Mouse (Mus musculus) adipocyte (in vitro differentiated cells): Measurements from ENCODE around the gene Pirt.

Experiments used
- DNase-seq: peaks from one replicate; pipeline ENCODE4 v3.0.0-alpha.2; 2016; ENCODE audit warnings: low spot score

Gene Pirt

GRCm38 (mm10) chr11:66946521-66946920 is 34.7 kb downstream of the Pirt start:
- no peak for DNase-seq

GRCm38 (mm10) chr11:66946922-66947321 is 35.1 kb downstream of the Pirt start:
- DNase-seq: no peak

DNA sequence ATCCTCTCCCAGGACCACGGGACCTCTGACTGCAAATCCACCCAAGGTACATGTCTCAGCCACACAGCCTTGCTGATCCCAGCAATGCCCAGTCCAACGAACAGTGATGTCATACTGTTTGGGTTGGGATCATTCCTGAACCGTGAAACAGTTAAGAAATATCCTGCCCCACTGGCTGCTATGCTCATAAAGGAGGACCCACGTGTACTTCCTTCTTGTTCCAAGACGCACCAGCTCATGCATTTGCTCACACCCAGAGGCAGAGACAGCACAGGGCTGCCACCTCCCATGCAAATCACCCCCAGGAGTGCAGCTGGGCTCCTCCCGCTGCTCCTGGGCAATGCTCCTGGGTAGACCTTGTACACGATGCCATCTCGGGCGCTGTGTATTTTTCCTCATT is 44.5 kb downstream of the Pirt start, which contains the start of gene Tmem238l:
Gene Tmem238l, plus strand, starts transcription at position 336 of the 400 bp plus-strand sequence.
- DNase-seq: no peak

DNA sequence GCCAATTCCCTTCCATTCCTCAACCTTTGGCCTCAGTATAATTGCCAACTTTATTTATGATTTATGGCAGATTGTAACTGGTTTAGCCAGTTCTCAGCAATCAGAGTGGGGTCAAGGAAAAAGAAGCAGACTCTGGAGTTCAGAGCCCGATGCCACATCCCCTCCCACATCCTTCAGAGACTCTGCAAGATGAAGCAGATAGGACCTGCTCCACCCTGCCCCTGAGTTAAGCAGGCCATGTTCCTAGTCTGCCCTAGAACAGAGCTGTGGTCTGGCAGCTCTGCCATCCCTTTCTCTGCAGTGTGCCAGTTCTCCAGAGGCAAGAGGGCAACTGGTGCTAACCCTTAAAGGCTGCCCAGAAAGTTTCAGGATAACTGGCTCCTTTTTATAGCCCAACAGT is 49.0 kb downstream of the Pirt start:
- DNase-seq: peak; percentile 14

DNA sequence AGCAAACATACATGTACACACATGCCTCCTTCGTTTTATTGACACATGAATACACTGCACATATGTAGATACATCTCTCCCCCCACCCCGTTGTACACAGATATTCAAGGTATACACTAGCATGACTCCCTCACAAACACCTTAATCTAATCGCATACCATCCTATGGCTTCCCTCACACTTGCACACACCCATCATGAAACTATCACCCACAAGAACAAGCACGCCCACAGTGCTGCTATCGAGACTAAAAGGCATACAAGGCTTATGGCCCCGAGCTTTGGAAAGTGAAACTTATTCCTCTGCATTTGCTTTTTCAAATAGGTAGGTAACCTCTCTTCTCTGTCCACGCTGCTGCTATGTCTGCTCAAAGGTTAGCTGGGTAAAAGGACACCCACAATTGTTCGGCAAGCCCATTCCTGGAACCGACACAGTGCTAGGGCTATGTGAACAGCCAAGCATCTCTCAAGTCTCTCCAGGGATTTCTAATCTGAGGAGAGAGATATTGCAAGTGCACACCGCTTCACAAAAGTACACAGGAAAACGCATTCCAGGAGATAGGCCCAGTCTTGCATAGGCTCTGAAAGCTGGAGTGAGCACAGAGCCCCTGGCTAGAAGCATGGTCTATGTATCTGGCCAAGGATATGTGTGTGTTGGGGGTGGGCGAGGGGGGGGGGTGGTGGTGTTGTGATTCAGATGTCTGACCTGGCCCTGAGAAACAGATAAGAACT is 49.8 kb downstream of the Pirt start:
- no peak for DNase-seq

DNA sequence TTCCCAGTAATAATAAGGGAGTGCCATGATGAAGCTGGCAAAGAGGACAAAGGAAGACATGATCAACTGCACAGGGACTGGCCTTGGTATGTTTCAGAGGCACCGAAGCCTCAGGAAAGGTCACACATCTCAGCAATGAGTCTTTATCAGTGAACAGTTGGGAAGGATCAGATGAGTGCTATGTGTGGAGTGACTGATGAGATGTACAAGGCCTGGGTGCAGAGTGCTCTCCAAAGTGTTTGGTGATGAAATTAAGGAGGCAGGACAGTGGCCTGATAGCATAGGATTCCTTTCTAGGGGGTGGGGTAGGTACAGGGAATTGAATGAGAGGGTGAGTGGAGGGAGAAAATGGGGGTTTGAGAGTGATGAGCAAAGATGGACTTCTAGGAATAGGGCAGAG is 51.7 kb downstream of the Pirt start:
- DNase-seq: no peak

- no peak for DNase-seq
Measured at GRCm38 (mm10) chr11:66966500-66967116, 54.8 kb downstream of the Pirt start.

- no peak for DNase-seq
Measured at GRCm38 (mm10) chr11:66968575-66968974, 56.8 kb downstream of the Pirt start.

- DNase-seq: no peak
Measured at GRCm38 (mm10) chr11:66973507-66973906, 61.7 kb downstream of the Pirt start.

DNA sequence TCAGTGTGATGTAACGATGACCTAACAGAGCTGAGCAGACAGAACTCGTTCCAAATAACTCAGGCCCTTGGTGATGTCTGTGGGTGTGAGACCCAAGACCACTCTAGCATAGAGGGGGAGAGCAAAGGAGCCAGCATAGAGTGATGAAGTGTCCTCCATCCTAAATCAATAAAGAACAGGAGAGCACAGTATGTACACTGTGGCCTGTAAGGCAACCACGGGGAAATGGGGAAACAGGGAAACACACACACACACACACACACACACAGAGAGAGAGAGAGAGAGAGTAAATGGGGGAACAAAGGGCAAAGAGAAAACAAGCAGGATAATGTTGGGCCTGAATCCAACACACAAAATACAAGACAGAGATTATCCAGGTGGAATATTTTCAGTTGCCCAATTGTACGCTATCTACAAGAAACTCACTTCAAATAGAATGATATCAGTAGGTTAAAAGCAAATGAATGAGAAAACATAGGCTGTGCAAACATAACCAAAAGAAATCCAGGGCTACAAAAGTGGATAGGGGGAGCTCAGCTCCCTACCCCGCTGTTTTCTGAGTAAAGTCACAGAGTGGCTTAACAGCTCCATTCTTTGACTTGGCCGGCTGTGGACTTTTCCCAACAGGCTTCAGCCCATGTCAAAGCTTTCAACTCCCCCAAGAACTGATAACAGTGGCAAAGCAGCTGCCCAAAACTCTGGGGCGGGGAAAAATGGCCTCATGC is 64.0 kb downstream of the Pirt start:
- no peak for DNase-seq
